Mouse (Mus musculus) C2C12 (cell line): ENCODE data around the gene Nfix.

Source experiments
- CTCF ChIP-seq: IDR thresholded peaks from one replicate; pipeline ENCODE4 v1.5.1; 2011; ENCODE audit not compliant: control insufficient read depth, insufficient read depth, insufficient read length
- MAX ChIP-seq: IDR thresholded peaks from one replicate; pipeline ENCODE4 v1.6.1; 2011; ENCODE audit warnings: mild to moderate bottlenecking, control low read depth
- MYOG ChIP-seq: IDR thresholded peaks from one replicate; pipeline ENCODE4 v1.6.1; 2011; ENCODE audit not compliant: control insufficient read depth, insufficient read length; ENCODE audit errors: extremely low read depth
- USF1 ChIP-seq: IDR thresholded peaks from one replicate; pipeline ENCODE4 v1.6.1; 2011; ENCODE audit warnings: low read depth, mild to moderate bottlenecking, control low read depth, moderate library complexity

DNA sequence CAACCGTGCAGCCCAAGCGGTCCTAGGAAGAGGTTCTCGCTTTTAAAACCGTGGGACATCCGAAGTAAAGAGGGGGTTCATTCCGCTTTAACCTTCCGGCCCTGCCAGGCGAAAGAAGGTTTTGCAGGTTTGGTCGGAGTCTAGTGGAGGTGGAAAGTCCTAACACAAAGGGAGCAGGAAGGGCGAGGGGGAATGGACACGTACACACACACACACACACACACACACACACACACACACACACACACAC lies 14.7 kb downstream of the Nfix start:
- TF ChIP-seq USF1 (no peak), CTCF (no peak), MAX (no peak), MYOG (no peak)
